Mouse (Mus musculus): ENCODE measurements around the gene Mrps18b. TPM values are rescaled to one million over a fixed set of nuclear protein-coding genes. Genes with fewer than 3 reads are reported as not detected.
A peak's percentile ranks its signal among the peaks of the same experiment; 100 is the strongest.

The Mrps18b gene
- total and polyA plus RNA-seq, 2 experiments from 2014 or later: 37.2 to 55.7 TPM

DNA sequence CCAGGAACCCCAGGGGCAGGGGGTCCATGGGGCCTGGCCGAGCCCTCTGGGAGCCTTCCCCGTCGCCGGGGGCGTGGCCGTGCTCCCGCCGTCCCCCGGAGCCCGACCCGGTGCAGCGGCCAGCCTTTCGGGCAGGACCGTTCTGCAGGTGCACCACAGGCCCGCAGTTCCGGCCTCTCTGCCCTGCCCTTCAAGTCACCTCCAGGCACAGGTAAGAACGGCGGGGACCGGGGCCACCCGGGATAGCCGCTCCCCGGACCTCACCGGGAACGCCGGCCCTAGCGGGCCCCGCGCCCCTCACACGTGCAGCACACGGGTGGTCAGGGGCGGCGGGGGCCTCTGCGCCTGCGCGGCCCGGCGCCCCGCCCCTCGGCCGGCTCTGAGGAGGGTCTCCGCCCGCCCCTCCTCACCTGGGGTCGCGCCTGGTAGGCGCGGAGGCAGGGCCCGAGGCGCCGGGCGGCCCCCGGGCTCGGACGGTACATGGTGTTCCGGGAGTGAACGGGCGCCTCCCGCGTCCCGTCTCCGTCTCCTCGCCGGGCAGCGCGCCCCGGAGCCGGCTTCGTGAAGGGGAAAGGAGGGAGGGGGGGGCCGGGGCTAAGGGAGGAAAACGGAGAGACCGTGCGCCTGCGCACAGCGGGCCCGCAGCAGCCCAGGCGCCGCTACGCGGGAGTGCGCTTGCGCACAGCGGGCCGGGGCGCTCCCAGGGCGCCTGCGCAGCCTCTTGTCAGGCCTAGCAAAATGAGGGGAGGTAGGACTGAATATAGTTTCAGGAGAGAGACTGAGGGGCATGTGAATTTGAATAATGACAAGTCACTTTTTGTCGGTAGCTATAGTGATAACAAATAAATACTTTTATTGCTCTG is 19.2 kb downstream of the Mrps18b start, which contains the start of gene 2310061I04Rik:
TSS of gene 2310061I04Rik (minus strand) at position 651 of the 863 bp plus-strand sequence.
- peak within 1 kb of the TSS; percentile 85 for H3K4me3 ChIP-seq (ENCODE audit: low read depth, low read length)
- peak; percentile 92 for ATAC-seq (ENCODE audit: low FRiP score)
- DNase-seq (ENCODE audit: low spot score): peak; percentile 96
- peak within 1 kb of the TSS; percentile 98 for H3K4me2 ChIP-seq (ENCODE audit: low read depth, low read length, poor library complexity, severe bottlenecking)
- peaks cover 39% of the 10 kb centered on the region for H3K36me3 ChIP-seq (ENCODE audit: insufficient read depth, low read length)
- no peak for TF ChIP-seq CTCF (IDR thresholded peaks at IDR 0.05)
- 0 out of 2 replicates have a peak, but pooled peaks cover 3% of the 10 kb centered on the region for H3K4me1 ChIP-seq (ENCODE audit: insufficient read depth, low read length)
- under 1% methylated on average over 60 of the region's 86 CpGs for WGBS
- H3K27me3 ChIP-seq (ENCODE audit: insufficient read depth, low read length): no peaks in the 10 kb centered on the region
- peak within 1 kb of the TSS; percentile 90 for H3K9ac ChIP-seq (replicated peaks; ENCODE audit: low read length, poor library complexity, severe bottlenecking)
- no peaks in the 10 kb centered on the region for H3K9me3 ChIP-seq (ENCODE audit: low read length)
- H3K27ac ChIP-seq (ENCODE audit: low read depth, low read length): peak within 1 kb of the TSS; percentile 94

DNA sequence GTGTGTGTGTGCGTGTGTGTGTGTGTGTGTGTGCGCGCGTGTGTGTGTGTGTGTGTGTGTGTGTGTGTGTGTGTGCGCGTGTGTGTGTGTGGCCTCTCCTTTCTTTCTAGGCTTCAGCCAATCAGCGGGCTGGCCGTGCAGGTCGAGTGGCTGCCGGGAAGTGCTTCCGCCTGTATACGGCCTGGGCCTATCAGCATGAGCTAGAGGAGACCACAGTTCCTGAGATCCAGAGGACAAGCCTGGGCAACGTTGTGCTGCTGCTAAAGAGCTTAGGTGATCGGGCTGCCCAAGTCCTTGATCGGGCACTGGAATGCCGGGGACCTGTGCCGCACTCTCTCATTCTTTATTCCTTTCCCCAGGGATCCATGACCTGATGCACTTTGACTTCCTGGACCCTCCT is 28.5 kb downstream of the Mrps18b start:
- H3K9ac ChIP-seq (replicated peaks; ENCODE audit: low read length, poor library complexity, severe bottlenecking): no peak overlapping the region
- H3K9me3 ChIP-seq (ENCODE audit: low read length): no peaks in the 10 kb centered on the region
- 76% methylated on average over 14 of the region's 17 CpGs for WGBS
- no peak for DNase-seq (ENCODE audit: low spot score)
- H3K27ac ChIP-seq (ENCODE audit: low read depth, low read length): no peak overlapping the region
- H3K4me3 ChIP-seq (ENCODE audit: low read depth, low read length): no peak overlapping the region
- no peaks in the 10 kb centered on the region for H3K27me3 ChIP-seq (ENCODE audit: insufficient read depth, low read length)
- no peak overlapping the region for H3K4me2 ChIP-seq (ENCODE audit: low read depth, low read length, poor library complexity, severe bottlenecking)
- no peaks in the 10 kb centered on the region for H3K4me1 ChIP-seq (ENCODE audit: insufficient read depth, low read length)
- peaks cover 80% of the 10 kb centered on the region for H3K36me3 ChIP-seq (ENCODE audit: insufficient read depth, low read length)
- ATAC-seq (ENCODE audit: low FRiP score): no peak
- no peak for TF ChIP-seq CTCF (IDR thresholded peaks at IDR 0.05)

DNA sequence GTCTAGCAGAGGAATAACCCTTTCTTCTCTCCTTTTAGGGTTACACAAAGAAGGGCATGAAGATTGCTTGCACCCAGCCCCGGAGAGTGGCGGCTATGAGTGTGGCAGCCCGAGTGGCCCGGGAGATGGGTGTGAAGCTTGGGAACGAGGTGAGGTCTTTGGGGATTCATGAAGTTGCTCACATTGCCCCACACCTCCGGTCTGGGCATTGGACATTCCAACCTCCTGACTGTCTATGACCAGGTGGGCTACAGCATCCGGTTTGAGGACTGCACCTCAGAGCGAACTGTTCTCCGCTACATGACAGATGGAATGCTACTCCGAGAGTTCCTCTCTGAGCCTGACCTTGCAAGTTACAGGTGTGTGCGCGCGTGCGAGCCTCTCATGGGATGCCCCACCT is 32.4 kb downstream of the Mrps18b start:
- no peak overlapping the region for H3K9ac ChIP-seq (replicated peaks; ENCODE audit: low read length, poor library complexity, severe bottlenecking)
- ATAC-seq (ENCODE audit: low FRiP score) (no peak), DNase-seq (ENCODE audit: low spot score) (no peak)
- peaks cover 65% of the 10 kb centered on the region for H3K36me3 ChIP-seq (ENCODE audit: insufficient read depth, low read length)
- no peak overlapping the region for H3K4me3 ChIP-seq (ENCODE audit: low read depth, low read length)
- 98% methylated on average over 14 of the region's 14 CpGs for WGBS
- no peak overlapping the region for H3K4me2 ChIP-seq (ENCODE audit: low read depth, low read length, poor library complexity, severe bottlenecking)
- H3K9me3 ChIP-seq (ENCODE audit: low read length): no peaks in the 10 kb centered on the region
- no peak for TF ChIP-seq CTCF (IDR thresholded peaks at IDR 0.05)
- H3K27ac ChIP-seq (ENCODE audit: low read depth, low read length): no peak overlapping the region
- peaks cover 3% of the 10 kb centered on the region; the same call in 1 of the 2 replicates for H3K4me1 ChIP-seq (ENCODE audit: insufficient read depth, low read length)
- H3K27me3 ChIP-seq (ENCODE audit: insufficient read depth, low read length): no peaks in the 10 kb centered on the region

DNA sequence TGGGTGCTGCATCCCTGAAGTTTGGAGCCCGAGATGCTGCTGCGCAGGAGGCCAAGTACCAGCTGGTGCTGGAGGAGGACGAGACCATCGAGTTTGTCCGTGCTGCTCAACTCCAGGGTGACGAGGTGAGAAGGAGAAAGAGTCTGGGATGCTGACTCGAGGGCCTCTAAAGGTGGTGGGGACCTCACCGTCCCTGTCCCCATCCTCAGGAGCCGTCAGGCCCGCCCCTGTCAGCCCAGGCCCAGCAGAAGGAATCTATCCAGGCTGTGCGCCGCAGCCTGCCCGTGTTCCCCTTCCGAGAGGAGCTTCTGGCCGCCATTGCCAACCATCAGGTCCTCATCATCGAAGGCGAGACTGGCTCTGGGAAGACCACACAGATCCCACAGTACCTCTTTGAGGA is 33.3 kb downstream of the Mrps18b start:
- H3K9me3 ChIP-seq (ENCODE audit: low read length): no peaks in the 10 kb centered on the region
- H3K4me3 ChIP-seq (ENCODE audit: low read depth, low read length): no peak overlapping the region
- H3K4me2 ChIP-seq (ENCODE audit: low read depth, low read length, poor library complexity, severe bottlenecking): no peak overlapping the region
- ATAC-seq (ENCODE audit: low FRiP score): no peak
- no peak overlapping the region for H3K27ac ChIP-seq (ENCODE audit: low read depth, low read length)
- H3K27me3 ChIP-seq (ENCODE audit: insufficient read depth, low read length): no peaks in the 10 kb centered on the region
- WGBS: 95% methylated on average over 17 of the region's 17 CpGs
- no peak for TF ChIP-seq CTCF (IDR thresholded peaks at IDR 0.05)
- peaks cover 3% of the 10 kb centered on the region; the same call in 1 of the 2 replicates for H3K4me1 ChIP-seq (ENCODE audit: insufficient read depth, low read length)
- DNase-seq (ENCODE audit: low spot score): no peak
- H3K36me3 ChIP-seq (ENCODE audit: insufficient read depth, low read length): peaks cover 57% of the 10 kb centered on the region
- H3K9ac ChIP-seq (replicated peaks; ENCODE audit: low read length, poor library complexity, severe bottlenecking): no peak overlapping the region

DNA sequence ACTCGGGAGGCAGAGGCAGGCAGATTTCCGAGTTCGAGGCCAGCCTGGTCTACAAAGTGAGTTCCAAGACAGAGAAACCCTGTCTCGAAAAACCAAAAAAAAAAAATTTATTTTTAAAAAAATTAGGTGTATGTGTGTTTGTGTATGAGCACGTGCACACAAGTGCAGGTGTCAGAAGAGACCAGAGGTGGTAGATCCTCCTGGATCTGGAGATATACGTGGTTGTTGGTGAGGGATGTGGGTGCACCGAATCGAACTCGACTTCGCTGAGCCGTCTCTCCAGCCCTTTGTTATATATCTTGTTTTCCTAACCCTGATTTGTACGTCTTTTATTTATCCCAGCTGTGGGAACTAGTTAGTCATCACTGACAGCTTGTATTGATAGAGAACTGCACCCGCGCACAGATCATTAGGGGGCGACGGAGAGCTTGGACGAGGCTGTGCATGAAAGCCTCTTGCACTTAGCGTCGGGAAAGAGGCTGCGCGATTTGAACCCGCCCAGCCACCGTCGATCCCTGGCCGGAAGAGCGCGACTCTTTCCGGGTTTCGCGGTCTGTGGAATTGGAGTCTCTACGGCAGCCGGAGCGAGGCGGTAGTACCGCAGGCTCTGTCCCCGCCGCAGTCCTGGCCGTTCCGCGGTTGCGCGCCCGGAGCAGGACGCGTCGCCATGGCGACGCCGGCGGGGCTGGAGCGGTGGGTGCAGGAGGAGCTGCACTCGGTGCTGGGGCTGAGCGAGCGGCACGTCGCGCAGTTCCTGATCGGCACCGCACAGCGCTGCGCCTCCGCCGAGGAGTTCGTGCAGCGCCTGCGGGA is 36.7 kb downstream of the Mrps18b start, which contains the start of gene Dhx16:
TSS of gene Dhx16 (plus strand) at position 575 of the 813 bp plus-strand sequence.
- Histone ChIP-seq H3K27me3 (ENCODE audit: insufficient read depth, low read length) (no peaks in the 10 kb centered on the region), H3K9ac (replicated peaks; ENCODE audit: low read length, poor library complexity, severe bottlenecking) (peak within 1 kb of the TSS; percentile 89), H3K4me3 (ENCODE audit: low read depth, low read length) (peak within 1 kb of the TSS; percentile 93), H3K36me3 (ENCODE audit: insufficient read depth, low read length) (peaks cover 36% of the 10 kb centered on the region), H3K9me3 (ENCODE audit: low read length) (no peaks in the 10 kb centered on the region), H3K4me1 (ENCODE audit: insufficient read depth, low read length) (peaks cover 3% of the 10 kb centered on the region; the same call in 1 of the 2 replicates), H3K27ac (ENCODE audit: low read depth, low read length) (peak within 1 kb of the TSS; percentile 74), H3K4me2 (ENCODE audit: low read depth, low read length, poor library complexity, severe bottlenecking) (peak within 1 kb of the TSS; percentile 64)
- ATAC-seq (ENCODE audit: low FRiP score): peak; percentile 90
- TF ChIP-seq CTCF (IDR thresholded peaks at IDR 0.05): peak; percentile 91
- 6% methylated on average over 66 of the region's 66 CpGs for WGBS
- DNase-seq (ENCODE audit: low spot score): peak; percentile 97
